Mouse (Mus musculus): ENCODE results near the gene Dnmt3a. TPM values are rescaled to one million over a fixed set of nuclear protein-coding genes. Genes with fewer than 3 reads are reported as not detected.

Dnmt3a gene
- total RNA-seq, 2 experiments from 2014 or later = 35.9 to 42.7 TPM

DNA sequence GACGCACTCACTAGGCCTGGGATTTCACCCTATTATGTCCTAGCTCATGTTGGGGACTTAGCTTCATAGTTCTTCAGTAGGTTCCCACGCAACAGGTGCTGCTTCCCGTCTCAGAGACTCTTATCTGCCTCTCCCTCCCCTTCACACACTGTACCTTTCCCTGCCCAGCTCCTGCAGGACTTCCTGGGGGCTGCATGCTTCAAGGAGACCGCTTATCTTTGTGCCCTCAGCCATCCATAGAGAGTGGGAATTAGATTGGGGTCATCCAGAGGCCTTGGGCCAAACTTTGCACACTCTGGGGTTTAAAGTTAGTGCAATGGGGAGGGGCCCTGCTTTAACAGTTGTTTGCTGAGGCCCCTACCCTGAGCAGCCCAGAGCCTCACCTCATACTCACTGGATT is 21.1 kb upstream of the Dnmt3a start:
- no peak for DNase-seq (ENCODE audit: low spot score in 2 of 2)

DNA sequence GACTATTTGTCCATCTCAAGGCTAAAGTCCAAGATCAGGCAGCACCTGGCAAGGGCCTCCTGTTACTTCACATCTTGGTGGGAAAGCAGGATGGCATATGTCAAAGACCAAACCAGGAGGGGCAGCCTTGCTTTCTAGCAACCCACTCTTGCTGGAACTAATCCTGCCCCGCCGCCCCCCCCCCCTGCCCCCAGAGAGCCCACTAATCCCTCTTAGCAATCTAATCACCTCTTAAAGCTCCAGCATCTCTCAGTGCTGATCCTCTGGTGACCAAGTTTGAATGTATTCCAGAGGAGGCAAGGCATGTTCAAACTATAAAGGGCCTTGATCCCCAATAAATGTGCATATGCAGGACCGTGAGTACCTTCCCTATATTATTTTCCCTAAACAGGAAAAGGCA is 18.8 kb upstream of the Dnmt3a start:
- DNase-seq (ENCODE audit: low spot score in 2 of 2) = no peak

DNA sequence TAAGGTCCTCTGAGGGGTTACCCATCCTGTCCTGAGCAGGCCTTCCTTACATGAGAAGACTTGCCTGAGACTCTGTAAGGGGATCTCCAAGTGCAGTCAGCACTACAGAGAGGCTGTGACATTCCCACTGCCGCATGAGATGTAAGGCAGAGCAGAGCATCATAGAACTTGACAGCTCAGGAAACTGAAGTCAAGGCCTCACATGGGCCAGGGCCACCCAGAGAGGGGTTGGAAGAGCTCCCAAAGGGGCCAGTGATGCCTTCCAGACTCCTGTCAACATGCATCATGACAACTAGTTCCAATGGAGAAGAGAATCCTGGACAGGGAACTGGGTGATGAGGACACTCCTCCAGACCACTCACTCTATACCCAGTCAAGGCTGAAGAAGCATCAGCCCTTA is 18.3 kb upstream of the Dnmt3a start:
- DNase-seq (ENCODE audit: low spot score in 2 of 2) = no peak

DNA sequence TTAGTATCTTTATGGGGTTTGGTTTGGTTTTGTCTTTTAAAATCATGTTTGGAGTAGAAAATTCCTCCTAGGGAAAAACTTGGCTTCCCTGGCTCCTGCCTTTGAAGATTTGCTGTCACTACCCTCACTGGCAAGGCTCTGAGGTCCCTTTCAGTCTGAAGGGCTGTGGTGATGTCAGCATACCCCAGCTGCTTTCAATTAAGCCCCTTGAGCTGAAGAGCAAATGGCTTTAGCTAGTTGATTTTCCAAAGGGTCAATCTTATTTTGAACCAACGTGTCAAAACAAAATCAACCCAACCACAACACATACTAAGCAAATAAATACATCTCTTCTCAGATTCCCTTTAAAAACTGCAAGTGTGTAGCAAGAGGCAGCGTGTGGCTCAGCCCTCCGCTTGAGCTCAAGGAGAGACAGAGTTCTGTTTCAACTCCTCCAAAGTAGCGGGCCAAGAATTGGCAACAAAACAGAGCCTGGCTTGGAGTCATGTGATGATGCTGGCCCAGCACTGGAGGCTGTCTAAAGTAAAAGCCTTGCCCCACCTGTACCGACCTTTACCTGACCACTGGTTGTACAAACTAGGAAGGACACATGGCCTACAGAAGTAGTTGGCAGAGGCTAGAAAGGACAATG is 17.3 kb upstream of the Dnmt3a start:
- DNase-seq (ENCODE audit: low spot score in 2 of 2) = no peak

DNA sequence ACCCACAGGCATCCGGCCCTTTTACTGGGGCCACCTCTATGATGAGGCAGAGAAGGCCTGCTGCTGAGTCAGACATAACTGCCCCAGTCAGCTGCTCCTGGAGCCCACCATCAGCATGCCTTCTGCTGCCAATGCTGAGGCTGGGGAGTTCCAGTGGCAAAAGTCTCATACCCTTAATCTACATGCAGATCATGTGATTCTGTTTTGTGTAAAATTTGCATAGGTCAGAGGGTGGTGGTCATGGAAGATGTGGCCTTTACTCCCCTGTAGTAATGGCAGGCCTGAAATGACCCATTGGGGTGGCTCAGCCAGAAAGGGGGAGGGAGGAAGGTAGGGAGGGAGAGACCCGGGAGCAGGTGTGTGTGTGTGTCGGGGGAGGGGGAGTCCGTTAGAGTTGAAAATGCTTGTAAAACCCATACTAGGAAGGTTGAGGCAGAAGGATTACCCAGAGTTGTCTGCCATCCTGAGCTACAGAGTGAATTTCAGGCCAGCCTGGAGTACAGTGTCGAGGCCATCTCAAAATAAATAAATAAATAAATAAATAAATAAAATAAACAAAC is 16.1 kb upstream of the Dnmt3a start:
- no peak for DNase-seq (ENCODE audit: low spot score in 2 of 2)

DNA sequence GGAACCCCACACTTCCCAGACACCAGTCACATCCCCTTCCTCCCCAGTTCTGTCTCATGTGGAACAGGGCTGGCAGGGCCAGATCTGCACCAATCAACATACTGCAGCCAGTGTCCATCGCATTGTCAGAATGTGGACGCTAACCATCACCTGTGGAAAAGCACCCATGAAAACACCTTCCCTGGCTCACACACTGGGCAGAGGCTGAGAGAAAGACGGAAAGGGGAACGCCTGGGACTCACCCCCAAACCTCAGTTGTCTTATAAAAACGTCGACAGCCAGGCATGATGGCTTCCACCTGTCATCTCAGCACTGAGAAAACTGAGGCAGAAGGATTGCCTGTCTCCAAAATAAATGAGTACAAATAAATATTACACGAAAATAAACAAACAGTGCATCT is 14.6 kb upstream of the Dnmt3a start:
- DNase-seq (ENCODE audit: low spot score in 2 of 2) = no peak

DNA sequence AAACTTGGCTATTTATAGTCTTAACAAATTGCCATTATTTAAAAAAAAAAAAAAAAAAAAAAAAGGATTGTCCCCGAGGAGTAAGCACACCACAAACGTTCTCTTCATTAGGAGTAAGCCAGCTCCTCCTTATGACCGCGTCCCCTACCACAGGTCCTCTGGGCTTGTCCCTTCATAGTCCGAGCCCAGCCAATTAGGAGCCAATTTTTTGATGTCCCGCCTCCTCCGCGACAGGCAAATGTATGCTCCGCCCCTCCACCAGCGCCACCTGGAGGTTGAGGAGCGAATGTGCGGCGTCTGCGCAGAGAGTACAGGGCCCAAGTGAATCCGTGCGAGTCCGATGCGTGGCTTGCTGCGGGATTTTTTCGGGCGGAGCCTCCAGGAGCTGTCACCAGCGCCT is 14.1 kb upstream of the Dnmt3a start:
- peak; percentile 95 to 98 for DNase-seq (ENCODE audit: low spot score in 2 of 2)

DNA sequence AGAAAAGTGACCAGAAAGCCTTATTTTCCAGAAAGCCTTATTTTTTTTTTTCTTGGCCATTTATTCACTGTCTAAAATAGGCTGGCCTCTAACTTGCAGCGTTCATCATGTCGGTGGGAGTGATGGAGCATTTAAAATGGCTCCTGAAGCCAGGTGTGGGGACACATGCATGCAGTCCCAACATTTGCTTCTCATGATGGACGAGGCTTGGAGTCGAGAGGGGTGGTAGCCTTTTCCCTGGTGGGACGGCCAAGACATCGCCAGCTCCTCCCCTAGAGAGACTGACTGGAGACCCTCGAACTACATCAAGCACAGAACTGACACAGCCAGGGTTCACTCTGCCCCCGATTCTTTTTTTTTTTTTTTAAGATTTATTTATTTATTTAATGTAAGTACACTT is 13.6 kb upstream of the Dnmt3a start:
- no peak for DNase-seq (ENCODE audit: low spot score in 2 of 2)

DNA sequence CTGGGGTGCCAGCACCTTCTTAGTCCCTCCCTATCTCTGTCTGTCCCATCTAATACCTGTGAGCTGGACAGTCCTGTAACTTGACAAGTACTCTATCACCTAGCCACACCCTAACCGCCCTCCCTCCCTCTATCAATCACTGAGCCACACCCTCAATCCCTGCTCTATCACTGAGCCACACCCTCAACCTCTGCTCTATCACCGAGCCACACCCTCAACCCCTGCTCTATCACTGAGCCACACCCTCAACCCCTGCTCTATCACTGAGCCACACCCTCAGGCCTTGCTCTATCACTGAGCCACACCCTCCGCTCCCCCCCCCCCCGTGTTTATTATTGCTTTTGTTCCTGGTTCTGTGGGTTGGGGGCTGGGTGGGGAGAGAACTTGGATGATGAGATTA is 10.2 kb upstream of the Dnmt3a start:
- DNase-seq (ENCODE audit: low spot score in 2 of 2) = no peak

DNA sequence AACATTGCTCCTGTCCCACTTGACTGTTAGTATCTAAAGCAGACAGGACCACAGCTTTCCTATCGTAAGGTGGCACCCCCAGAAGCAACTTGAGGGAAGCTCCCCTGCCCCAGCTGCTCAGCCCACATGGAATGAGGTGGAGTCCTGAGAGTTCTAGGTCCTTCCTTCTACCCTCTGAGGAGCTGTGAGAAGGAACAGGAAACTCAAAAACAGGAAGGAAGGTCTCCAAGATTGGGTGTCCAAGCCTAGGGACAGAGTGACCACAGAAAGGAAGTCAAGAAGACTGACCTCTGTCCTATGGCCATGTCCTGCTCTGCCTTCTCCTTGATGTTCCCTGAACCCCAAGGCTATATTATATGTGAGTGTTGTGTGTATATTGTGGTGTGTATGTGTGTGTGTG is 6.3 kb upstream of the Dnmt3a start:
- DNase-seq (ENCODE audit: low spot score in 2 of 2) = no peak

DNA sequence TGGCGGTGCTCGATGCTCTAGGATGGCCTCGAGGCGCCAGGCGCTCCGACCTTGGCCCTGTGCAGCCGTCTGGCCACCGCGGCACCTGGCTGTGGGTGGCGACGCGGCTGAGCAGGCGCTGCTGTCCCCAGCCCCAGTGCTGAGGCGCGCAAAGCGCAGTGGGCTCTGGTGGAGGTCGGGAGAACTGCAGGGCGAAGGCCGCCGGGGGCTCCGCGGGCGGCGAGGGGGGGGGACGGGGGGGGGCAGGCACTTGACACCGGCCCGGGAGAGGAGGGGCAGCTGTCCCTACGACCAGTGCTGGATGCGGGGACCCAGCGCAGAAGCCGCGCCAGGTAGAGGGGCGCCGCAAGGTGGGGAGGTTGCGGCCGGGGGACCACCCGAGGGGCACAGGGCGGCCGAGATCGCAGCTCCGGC is 471 bp downstream of the Dnmt3a start:
- peak; percentile 70 to 73 for DNase-seq (ENCODE audit: low spot score in 2 of 2)

DNA sequence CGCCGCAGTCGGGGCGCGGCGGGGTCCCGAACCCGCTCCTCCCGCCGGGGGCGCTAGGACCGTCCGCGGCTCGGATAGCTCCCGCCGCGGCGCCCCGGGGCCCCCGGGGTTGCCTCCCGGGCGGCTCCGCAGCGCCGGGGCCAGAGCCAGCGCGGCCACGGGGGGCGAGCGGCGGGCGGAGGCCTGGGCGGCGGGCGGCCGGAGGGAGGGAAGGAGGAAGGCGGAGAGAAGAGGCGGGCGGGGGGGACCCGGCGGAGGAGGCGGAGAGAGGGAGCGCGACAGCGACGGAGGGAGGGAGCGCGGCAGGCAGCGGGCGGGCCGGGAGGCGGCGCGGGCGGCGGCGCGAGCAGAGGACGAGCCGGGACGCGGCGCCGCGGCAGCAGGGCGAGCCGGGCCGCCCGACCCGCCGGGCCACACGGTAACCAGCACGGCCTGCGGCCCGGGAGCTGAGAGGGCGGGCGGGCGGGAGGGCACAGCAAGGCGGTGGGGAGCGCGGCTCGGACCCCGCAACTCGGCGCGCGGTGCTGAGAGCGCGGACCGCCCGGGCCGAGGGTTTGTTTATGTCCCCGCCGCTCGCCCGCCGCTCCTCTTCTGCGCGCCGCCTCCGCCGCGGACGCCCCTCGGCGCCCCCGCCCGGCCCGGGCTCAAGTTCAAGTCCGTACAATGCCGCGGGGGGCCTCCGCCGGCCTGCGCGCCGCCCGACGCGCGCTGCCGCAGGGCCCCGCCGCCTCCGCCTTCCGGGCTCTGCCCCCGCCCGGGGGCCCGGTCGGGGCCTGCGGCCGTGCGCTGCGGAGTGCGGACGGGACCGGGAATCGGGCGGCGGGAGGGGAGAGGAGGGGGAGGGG is 1.1 kb downstream of the Dnmt3a start:
- DNase-seq (ENCODE audit: low spot score in 2 of 2) = peak; percentile 76

DNA sequence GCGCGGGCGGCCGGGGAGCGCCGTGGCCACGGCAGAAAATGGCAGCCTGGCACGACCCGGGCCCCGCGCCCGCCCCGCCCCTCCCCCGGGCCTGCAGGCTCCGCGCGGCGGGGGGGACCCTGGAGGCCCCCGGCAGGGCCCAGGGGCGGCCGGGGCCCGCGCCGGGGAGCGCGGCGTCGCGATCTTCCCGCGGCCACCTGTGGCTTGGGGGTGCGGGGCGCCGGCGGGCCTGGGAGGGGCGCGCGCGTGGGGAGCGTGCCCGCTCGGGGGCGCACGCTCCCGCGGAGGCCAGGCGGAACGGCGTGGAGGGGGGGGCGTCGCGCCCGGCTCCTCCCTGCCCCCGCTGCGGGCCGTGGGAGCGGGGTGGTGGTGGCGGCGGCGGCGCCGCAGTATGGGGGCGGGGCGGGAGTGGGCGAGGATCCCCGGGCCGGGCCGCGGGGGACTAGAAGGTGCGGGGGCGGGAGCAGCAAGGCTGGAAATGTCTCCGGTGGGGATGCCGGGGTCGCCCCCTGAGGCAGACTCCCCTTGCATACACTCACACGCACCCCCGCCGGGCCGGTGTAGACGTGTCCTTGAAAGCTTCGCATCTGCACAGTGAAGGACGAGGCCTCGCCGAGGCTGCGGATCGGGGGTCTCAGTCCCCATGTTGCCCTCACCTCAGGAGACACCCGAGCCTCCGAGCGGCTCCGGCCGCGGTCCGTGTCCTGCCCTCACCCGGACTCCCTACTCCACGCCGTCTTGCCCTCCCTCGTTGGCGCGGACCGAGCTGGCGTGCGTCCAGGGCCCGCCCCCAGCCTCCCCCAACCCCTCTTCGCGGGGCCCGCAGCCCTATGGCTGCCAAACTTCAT is 2.0 kb downstream of the Dnmt3a start:
- peak; percentile 54 to 74 for DNase-seq (ENCODE audit: low spot score in 2 of 2)

DNA sequence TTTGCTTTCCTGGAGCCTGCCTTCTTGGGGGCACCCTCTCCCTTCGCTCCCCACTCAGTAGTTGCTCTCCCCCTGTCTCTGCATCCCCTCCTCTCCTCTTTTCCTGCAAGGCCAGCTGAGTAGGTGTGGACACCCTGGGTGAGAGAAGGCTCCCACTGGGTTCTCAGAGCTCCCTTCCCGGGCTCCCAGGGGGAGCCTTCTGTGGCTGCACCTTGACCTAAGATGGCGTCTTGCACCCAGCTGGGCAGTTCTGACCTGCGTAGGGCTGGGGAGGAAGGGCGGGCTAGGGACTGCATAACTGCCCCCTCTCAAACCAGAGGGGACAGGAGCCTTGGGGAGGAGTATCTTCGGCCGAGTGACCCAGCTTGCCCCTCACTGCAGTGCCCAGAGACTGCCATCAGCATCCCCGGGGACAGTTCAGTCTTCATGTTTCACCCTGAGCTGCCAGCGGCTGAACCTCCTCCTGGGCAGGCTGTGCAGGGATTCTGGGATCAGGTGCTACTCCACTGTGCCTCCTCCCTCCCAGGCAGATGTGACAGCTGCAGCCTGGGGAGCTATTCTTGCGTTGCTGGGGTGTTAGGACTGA is 2.7 kb downstream of the Dnmt3a start:
- DNase-seq (ENCODE audit: low spot score in 2 of 2) = no peak

DNA sequence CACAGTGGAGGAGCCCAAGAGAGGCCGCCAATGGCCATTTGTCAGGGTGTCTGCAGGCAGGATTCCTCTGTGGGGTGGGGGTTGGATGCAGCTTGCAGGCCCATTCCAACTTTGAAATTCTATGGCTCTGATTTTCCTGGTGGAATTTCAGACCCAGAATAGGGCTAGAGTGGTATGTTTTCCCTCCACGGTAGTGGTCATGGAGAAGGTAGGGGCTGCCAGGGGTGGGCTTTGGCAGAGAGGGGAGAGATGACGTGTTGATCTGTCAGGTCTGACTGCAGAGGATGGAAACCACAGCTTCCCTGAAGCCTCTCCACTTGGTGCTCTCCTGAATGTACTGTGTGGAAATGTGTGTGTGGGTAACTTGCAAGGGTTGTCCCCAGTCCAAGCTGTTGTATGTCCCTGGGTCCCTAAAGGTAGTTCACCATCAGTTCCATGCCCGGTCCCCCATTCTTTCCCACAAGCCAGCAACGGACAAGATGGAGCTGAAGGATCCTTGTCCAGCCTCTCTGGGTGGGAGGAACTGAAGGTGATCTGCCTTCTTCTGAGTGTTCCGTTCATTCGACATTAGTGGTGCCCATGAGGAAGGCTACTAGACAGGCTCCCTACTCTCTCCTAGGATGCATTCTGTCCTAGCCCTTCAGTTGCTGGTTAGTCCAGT is 3.8 kb downstream of the Dnmt3a start:
- DNase-seq (ENCODE audit: low spot score in 2 of 2) = no peak

DNA sequence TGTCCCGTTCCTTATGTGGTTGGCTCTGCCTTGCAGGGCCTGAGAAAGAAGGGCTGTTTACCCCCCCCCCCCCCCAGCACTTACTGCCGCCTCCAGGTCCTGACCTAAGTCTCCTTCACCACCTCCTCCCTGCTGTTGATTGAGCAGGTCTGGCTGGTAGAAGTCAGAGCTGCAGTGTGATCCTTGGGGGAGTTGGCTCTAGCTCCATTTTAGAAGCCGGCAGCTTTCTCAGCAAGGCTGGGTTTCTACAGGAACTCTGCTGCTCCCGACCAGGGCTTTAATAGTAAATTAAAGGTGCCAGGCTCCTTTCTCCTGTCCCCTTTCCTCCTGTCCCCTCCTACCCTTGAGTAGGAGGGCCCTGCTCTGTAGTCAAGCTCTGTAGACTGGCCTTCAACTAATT is 4.6 kb downstream of the Dnmt3a start:
- no peak for DNase-seq (ENCODE audit: low spot score in 2 of 2)

DNA sequence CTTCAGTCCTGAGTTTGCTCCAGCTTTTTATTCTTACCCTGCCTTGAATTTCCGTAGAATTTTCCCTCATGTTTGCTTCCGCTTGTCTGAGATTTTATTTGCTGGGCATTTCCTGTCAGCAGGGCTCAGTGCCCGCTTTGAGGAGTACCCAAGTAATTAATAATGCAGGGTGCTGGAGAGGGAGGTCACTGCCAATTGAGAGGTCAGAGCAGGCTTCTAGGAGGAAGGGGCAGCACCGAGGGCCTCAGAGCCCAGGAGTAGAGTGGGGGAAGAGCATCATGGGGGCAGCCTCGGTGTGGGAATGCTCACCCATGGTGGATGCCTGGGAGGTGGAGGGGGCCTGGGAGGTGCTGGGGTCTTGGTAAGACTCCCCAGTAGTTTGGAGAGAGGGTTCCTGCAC is 5.8 kb downstream of the Dnmt3a start:
- DNase-seq (ENCODE audit: low spot score in 2 of 2) = no peak

DNA sequence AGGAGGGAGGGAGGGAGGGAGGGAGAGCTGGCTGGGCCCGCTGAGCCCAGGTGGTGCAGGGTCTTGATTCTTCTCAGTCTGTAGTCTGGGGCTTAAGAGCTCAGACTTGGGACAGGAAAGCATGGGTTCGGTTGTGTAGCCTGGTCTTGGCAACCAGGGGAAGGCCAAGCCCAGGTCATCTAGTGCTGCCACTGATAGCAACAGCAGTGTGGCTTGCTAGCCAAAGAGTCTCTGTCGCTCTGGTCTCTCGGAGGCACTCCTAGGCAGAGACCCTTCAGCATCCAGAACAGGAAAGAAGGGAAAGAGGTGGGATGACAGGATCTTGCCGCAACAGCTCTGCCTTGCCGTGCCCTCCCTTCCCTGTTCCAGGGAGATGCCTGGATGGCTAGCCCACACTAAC is 6.4 kb downstream of the Dnmt3a start:
- no peak for DNase-seq (ENCODE audit: low spot score in 2 of 2)

DNA sequence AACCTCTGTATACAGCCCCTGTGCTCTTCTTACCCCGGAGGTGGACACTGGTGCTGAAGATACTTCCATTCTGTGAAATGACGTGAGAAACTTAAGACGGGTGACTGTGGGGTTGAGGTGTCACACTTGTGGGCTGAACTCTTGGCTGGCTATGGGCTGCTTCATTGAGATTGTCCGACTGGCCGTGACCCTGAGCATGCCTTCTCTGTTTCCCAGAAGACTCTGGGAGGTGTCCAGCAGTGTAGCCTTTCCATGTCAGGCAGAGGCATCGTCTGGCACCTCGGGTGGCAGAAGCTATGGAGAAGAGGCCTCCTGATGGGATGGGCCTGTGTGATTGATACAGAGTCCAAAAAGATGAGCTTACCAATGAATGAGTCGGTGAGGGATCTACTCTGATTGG is 7.3 kb downstream of the Dnmt3a start:
- DNase-seq (ENCODE audit: low spot score in 2 of 2) = no peak

DNA sequence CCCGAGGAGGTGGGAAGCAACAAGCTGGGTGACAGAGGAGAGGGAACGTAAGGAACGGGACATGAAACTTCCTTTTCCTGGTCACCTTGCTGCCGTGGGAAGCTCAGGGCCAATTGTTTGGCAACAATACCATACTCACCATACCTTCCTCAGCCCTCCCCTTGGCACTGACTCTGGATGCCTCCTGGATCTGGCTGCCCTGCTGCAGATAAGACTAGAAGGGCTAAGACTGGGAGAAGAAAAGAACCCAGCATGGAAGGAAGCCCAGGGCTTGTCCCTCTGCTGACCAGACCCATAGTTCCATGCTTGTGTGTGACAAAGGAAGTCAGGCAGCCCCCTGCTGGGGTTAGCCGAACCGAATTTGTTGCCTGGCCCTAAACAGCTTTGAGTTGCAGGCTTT is 9.6 kb downstream of the Dnmt3a start:
- DNase-seq (ENCODE audit: low spot score in 2 of 2) = no peak

DNA sequence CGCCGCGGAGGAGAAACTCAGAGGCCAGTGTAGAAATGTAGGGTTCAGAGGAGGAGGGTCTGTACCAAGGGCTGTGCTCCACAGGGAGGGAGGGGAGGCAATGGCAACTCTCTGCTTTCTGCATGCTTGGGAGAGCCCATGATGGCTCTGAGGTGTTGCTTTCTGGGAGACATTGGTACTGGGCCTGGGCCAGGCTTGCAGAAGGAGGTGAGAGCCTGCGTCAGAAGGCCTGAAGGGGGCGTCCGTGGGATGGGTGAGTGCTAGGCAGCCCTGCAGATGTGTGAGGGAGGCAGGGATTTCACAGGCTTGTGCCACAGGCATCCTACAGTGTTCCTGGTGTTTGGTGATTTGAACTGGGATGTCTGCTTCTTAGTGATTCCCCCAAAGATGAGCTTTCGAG is 11.2 kb downstream of the Dnmt3a start:
- no peak for DNase-seq (ENCODE audit: low spot score in 2 of 2)

Measured in adrenal gland, adult 18-20 months (tissue).